Mouse (Mus musculus): ENCODE data around the gene Lair1.
"Not testable (repeated sequence)": the region's sequence is repeated elsewhere in the genome, so short reads cannot be mapped to it uniquely, and the experiment has no call there.

The Lair1 gene

GRCm38 (mm10) chr7:4003996-4004395 lies 59.0 kb downstream of the Lair1 start:
- DNase-seq (ENCODE audit: low spot score in 2 of 2) = not testable (repeated sequence)

- no peak for DNase-seq (ENCODE audit: low spot score in 2 of 2)
These were observed 101.0 kb downstream of the Lair1 start for GRCm38 (mm10) chr7:3962017-3962416.

- no peak for DNase-seq (ENCODE audit: low spot score in 2 of 2)
These were observed 105.6 kb downstream of the Lair1 start for GRCm38 (mm10) chr7:3957387-3957786.
